Comparison of ENCODE assay signal across 8 mouse cellular contexts in the genomic region with DNA sequence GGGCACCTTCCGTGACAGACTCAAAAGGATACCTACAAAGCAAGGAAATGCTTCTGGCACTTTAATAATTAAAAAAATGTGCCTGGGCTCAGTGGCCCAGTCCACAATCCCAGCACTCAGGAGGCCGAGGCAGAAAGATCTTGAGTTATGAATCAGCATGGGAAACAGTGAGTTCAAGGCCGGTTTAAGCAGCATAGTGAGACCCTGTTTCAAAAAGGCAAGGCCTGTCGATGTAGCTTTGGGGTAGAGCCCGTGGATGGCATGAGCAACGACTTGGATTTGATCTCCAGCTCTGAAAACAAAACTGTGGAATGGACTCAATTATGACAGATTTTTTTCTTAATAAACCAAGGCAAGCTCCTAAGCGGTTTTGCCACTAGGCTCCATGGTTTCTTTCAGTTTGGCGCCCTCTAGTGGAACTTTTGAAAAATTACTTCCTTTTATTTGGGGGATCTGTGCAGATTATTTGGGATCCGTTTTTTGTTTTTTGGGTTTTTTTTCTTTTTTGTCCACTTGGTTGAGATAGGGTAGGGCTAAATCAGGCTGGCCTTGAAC. TPM values are rescaled to one million over a fixed set of nuclear protein-coding genes. Genes with fewer than 3 reads are reported as not detected.
DNase-seq lines count a peak whose midpoint lies in the region; ATAC-seq lines count a peak whose summit lies in the region.

No protein-coding gene starts in this region.

- ATAC-seq in megakaryocyte, adult 5-6 weeks (ENCODE audit: poor library complexity, severe bottlenecking): peak; percentile 69

- DNase-seq in kidney, postnatal 10 days: peak; percentile 15
- DNase-seq in kidney, adult 11 months: no peak
- DNase-seq in CD4-positive helper T cell, adult 2 months (ENCODE audit: low read depth, low spot score): peak; percentile 66
- peak; percentile 57 for DNase-seq in Muller cell, postnatal 12 days (ENCODE audit: inconsistent ontology term)
- peak; percentile 52 for DNase-seq in embryo, embryonic 9.5 days (ENCODE audit: extremely low spot score)
- no peak for DNase-seq in urinary bladder, adult 2 months (ENCODE audit: low spot score)
- no peak for DNase-seq in spleen, adult 18-20 months

RNA-seq across cellular contexts. Expression of a gene that starts 7.4 kb away (rescaled TPM):
- 18.7 and 24.0 TPM in 2 replicates for total RNA-seq in megakaryocyte, adult 5-6 weeks (2015)
- total RNA-seq in megakaryocyte, adult 5-6 weeks (2017): 27.8 and 31.4 TPM in 2 replicates
- polyA plus RNA-seq in urinary bladder, adult 2 months (2012; rRNA removed): 0.54 and 0.74 TPM in 2 replicates

RNA-seq across cellular contexts. Expression of a gene that starts 43.7 kb away (rescaled TPM):
- 6.3 and 9.1 TPM in 2 replicates for total RNA-seq in megakaryocyte, adult 5-6 weeks (2015)
- total RNA-seq in megakaryocyte, adult 5-6 weeks (2017): 10.7 and 12.8 TPM in 2 replicates
- polyA plus RNA-seq in urinary bladder, adult 2 months (2012; rRNA removed): 8.2 and 9.6 TPM in 2 replicates

Comparison
In these comparisons a context has a peak if more than half of its experiments do, and no peak if none do; other contexts are left out.
1. DNase-seq: peak in kidney, postnatal 10 days (single experiment), CD4-positive helper T cell, adult 2 months (single experiment), Muller cell, postnatal 12 days (single experiment) and embryo, embryonic 9.5 days (single experiment); none in kidney, adult 11 months (single experiment), urinary bladder, adult 2 months (single experiment) and spleen, adult 18-20 months (0 of 2).